Mouse (Mus musculus) cerebellum, postnatal 10 days (tissue): ENCODE measurements around the gene Gm15140.
"Not testable (repeated sequence)": the region's sequence is repeated elsewhere in the genome, so short reads cannot be mapped to it uniquely, and the experiment has no call there.

ENCODE experiments used
- DNase-seq, 2 experiments: peaks; one replicate each; pipeline ENCODE4 v3.0.0; 2021; ENCODE audit warnings: mixed read lengths in 2 of 2

Gene Gm15140

DNA sequence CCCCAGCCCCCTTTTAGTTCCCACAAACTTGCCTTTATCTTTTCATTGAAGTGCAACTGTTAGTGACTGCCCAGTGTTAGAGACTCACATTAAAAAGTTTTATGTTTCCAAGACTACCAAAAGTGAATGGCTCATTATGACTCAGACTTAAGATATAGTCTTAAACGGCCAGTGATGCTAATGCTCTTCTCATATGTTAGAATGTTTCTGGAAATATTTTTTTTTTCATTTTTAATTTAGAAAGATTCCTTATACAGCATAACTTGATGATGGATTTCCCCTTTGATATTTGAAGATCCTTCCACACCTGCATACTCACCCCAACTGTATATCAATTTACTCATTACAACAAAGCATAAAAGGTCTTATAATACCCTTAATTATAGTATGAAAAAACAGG lies at the start of gene Gm15140:
Gm15140 (minus strand) TSS at position 101 of the 400 bp plus-strand sequence.
- not testable (repeated sequence) for DNase-seq
